Mouse (Mus musculus): ENCODE data around the gene Fbxo47. TPM values are rescaled to one million over a fixed set of nuclear protein-coding genes. Genes with fewer than 3 reads are reported as not detected.

Gene Fbxo47
- polyA plus RNA-seq, 1 experiment from 2014 or later = 0.26 TPM

GRCm38 (mm10) chr11:97907935-97908334, 24.0 kb upstream of the Fbxo47 start:
- Histone ChIP-seq H3K4me1 (ENCODE audit: control insufficient read depth, insufficient read depth, low read length) (no peaks in the 10 kb centered on the region), H3K36me3 (ENCODE audit: control insufficient read depth, insufficient read depth, low read length) (no peaks in the 10 kb centered on the region), H3K9ac (ENCODE audit: low read depth, low read length) (no peak overlapping the region), H3K27ac (ENCODE audit: low read length) (no peak overlapping the region), H3K27me3 (replicated peaks; ENCODE audit: control insufficient read depth, insufficient read depth, low read length) (no peaks in the 10 kb centered on the region), H3K4me3 (ENCODE audit: low read length) (no peak overlapping the region), H3K9me3 (ENCODE audit: control insufficient read depth, low read length) (no peaks in the 10 kb centered on the region), H3K4me2 (ENCODE audit: low read depth, low read length) (no peak overlapping the region)
- 82% methylated on average over 5 of the region's 5 CpGs for WGBS
- no peak for ATAC-seq

- no peaks in the 10 kb centered on the region for H3K27me3 ChIP-seq (replicated peaks; ENCODE audit: control insufficient read depth, insufficient read depth, low read length)
- H3K4me1 ChIP-seq (ENCODE audit: control insufficient read depth, insufficient read depth, low read length) = no peaks in the 10 kb centered on the region
- H3K36me3 ChIP-seq (ENCODE audit: control insufficient read depth, insufficient read depth, low read length) = no peaks in the 10 kb centered on the region
- 82% methylated on average over 9 of the region's 9 CpGs for WGBS
- H3K9ac ChIP-seq (ENCODE audit: low read depth, low read length) = no peak overlapping the region
- ATAC-seq = no peak
- H3K27ac ChIP-seq (ENCODE audit: low read length) = no peak overlapping the region
- H3K9me3 ChIP-seq (ENCODE audit: control insufficient read depth, low read length) = no peaks in the 10 kb centered on the region
- no peak overlapping the region for H3K4me3 ChIP-seq (ENCODE audit: low read length)
- no peak overlapping the region for H3K4me2 ChIP-seq (ENCODE audit: low read depth, low read length)
Observed at GRCm38 (mm10) chr11:97906905-97907304, 23.0 kb upstream of the Fbxo47 start.

- Histone ChIP-seq H3K4me3 (ENCODE audit: low read length) (no peak overlapping the region), H3K9ac (ENCODE audit: low read depth, low read length) (no peak overlapping the region), H3K27me3 (replicated peaks; ENCODE audit: control insufficient read depth, insufficient read depth, low read length) (no peaks in the 10 kb centered on the region), H3K36me3 (ENCODE audit: control insufficient read depth, insufficient read depth, low read length) (no peaks in the 10 kb centered on the region), H3K4me2 (ENCODE audit: low read depth, low read length) (no peak overlapping the region), H3K9me3 (ENCODE audit: control insufficient read depth, low read length) (no peaks in the 10 kb centered on the region), H3K27ac (ENCODE audit: low read length) (no peak overlapping the region), H3K4me1 (ENCODE audit: control insufficient read depth, insufficient read depth, low read length) (no peaks in the 10 kb centered on the region)
- WGBS = 47% methylated on average over 2 of the region's 2 CpGs
- no peak for ATAC-seq
Observed at GRCm38 (mm10) chr11:97905941-97906340, 22.0 kb upstream of the Fbxo47 start.

- Histone ChIP-seq H3K4me1 (ENCODE audit: control insufficient read depth, insufficient read depth, low read length) (no peaks in the 10 kb centered on the region), H3K36me3 (ENCODE audit: control insufficient read depth, insufficient read depth, low read length) (no peaks in the 10 kb centered on the region), H3K4me2 (ENCODE audit: low read depth, low read length) (no peak overlapping the region), H3K9me3 (ENCODE audit: control insufficient read depth, low read length) (no peaks in the 10 kb centered on the region), H3K4me3 (ENCODE audit: low read length) (no peak overlapping the region), H3K27me3 (replicated peaks; ENCODE audit: control insufficient read depth, insufficient read depth, low read length) (no peaks in the 10 kb centered on the region), H3K27ac (ENCODE audit: low read length) (no peak overlapping the region), H3K9ac (ENCODE audit: low read depth, low read length) (no peak overlapping the region)
- no peak for ATAC-seq
- 90% methylated on average over 2 of the region's 2 CpGs for WGBS
Observed at GRCm38 (mm10) chr11:97905540-97905939, 21.6 kb upstream of the Fbxo47 start.

- H3K9ac ChIP-seq (ENCODE audit: low read depth, low read length) = no peak overlapping the region
- H3K4me1 ChIP-seq (ENCODE audit: control insufficient read depth, insufficient read depth, low read length) = no peaks in the 10 kb centered on the region
- H3K36me3 ChIP-seq (ENCODE audit: control insufficient read depth, insufficient read depth, low read length) = no peaks in the 10 kb centered on the region
- H3K4me2 ChIP-seq (ENCODE audit: low read depth, low read length) = no peak overlapping the region
- H3K27me3 ChIP-seq (replicated peaks; ENCODE audit: control insufficient read depth, insufficient read depth, low read length) = no peaks in the 10 kb centered on the region
- ATAC-seq = no peak
- no peak overlapping the region for H3K4me3 ChIP-seq (ENCODE audit: low read length)
- H3K27ac ChIP-seq (ENCODE audit: low read length) = no peak overlapping the region
- WGBS = 86% methylated on average over 13 of the region's 13 CpGs
- no peaks in the 10 kb centered on the region for H3K9me3 ChIP-seq (ENCODE audit: control insufficient read depth, low read length)
Observed at GRCm38 (mm10) chr11:97904801-97905200, 20.8 kb upstream of the Fbxo47 start.

GRCm38 (mm10) chr11:97901806-97902205, 17.9 kb upstream of the Fbxo47 start:
- no peak overlapping the region for H3K9ac ChIP-seq (ENCODE audit: low read depth, low read length)
- no peak overlapping the region for H3K4me2 ChIP-seq (ENCODE audit: low read depth, low read length)
- no peak overlapping the region for H3K27ac ChIP-seq (ENCODE audit: low read length)
- H3K36me3 ChIP-seq (ENCODE audit: control insufficient read depth, insufficient read depth, low read length) = no peaks in the 10 kb centered on the region
- H3K27me3 ChIP-seq (replicated peaks; ENCODE audit: control insufficient read depth, insufficient read depth, low read length) = no peaks in the 10 kb centered on the region
- no peaks in the 10 kb centered on the region for H3K4me1 ChIP-seq (ENCODE audit: control insufficient read depth, insufficient read depth, low read length)
- H3K4me3 ChIP-seq (ENCODE audit: low read length) = no peak overlapping the region
- no peak for ATAC-seq
- H3K9me3 ChIP-seq (ENCODE audit: control insufficient read depth, low read length) = no peaks in the 10 kb centered on the region
- 73% methylated on average over 6 of the region's 6 CpGs for WGBS

- no peaks in the 10 kb centered on the region for H3K9me3 ChIP-seq (ENCODE audit: control insufficient read depth, low read length)
- H3K4me1 ChIP-seq (ENCODE audit: control insufficient read depth, insufficient read depth, low read length) = no peaks in the 10 kb centered on the region
- H3K9ac ChIP-seq (ENCODE audit: low read depth, low read length) = no peak overlapping the region
- ATAC-seq = peak; percentile 75
- 2% methylated on average over 2 of the region's 2 CpGs for WGBS
- H3K27me3 ChIP-seq (replicated peaks; ENCODE audit: control insufficient read depth, insufficient read depth, low read length) = no peaks in the 10 kb centered on the region
- no peak overlapping the region for H3K27ac ChIP-seq (ENCODE audit: low read length)
- H3K4me2 ChIP-seq (ENCODE audit: low read depth, low read length) = no peak overlapping the region
- H3K4me3 ChIP-seq (ENCODE audit: low read length) = no peak overlapping the region
- H3K36me3 ChIP-seq (ENCODE audit: control insufficient read depth, insufficient read depth, low read length) = no peaks in the 10 kb centered on the region
Observed at GRCm38 (mm10) chr11:97899822-97900221, 15.9 kb upstream of the Fbxo47 start.

GRCm38 (mm10) chr11:97897568-97898185, 13.7 kb upstream of the Fbxo47 start:
- Histone ChIP-seq H3K36me3 (ENCODE audit: control insufficient read depth, insufficient read depth, low read length) (no peaks in the 10 kb centered on the region), H3K4me3 (ENCODE audit: low read length) (no peak overlapping the region), H3K9ac (ENCODE audit: low read depth, low read length) (no peak overlapping the region), H3K27ac (ENCODE audit: low read length) (no peak overlapping the region), H3K9me3 (ENCODE audit: control insufficient read depth, low read length) (no peaks in the 10 kb centered on the region), H3K27me3 (replicated peaks; ENCODE audit: control insufficient read depth, insufficient read depth, low read length) (no peaks in the 10 kb centered on the region), H3K4me1 (ENCODE audit: control insufficient read depth, insufficient read depth, low read length) (no peaks in the 10 kb centered on the region), H3K4me2 (ENCODE audit: low read depth, low read length) (no peak overlapping the region)
- no peak for ATAC-seq
- WGBS = 81% methylated on average over 3 of the region's 3 CpGs

GRCm38 (mm10) chr11:97896655-97897054, 12.7 kb upstream of the Fbxo47 start:
- Histone ChIP-seq H3K4me1 (ENCODE audit: control insufficient read depth, insufficient read depth, low read length) (no peaks in the 10 kb centered on the region), H3K4me2 (ENCODE audit: low read depth, low read length) (no peak overlapping the region), H3K27me3 (replicated peaks; ENCODE audit: control insufficient read depth, insufficient read depth, low read length) (no peaks in the 10 kb centered on the region), H3K9me3 (ENCODE audit: control insufficient read depth, low read length) (no peaks in the 10 kb centered on the region), H3K36me3 (ENCODE audit: control insufficient read depth, insufficient read depth, low read length) (no peaks in the 10 kb centered on the region), H3K4me3 (ENCODE audit: low read length) (no peak overlapping the region), H3K9ac (ENCODE audit: low read depth, low read length) (no peak overlapping the region), H3K27ac (ENCODE audit: low read length) (no peak overlapping the region)
- no peak for ATAC-seq
- 53% methylated on average over 4 of the region's 4 CpGs for whole genome bisulfite sequencing

- Histone ChIP-seq H3K4me1 (ENCODE audit: control insufficient read depth, insufficient read depth, low read length) (no peaks in the 10 kb centered on the region), H3K4me3 (ENCODE audit: low read length) (no peak overlapping the region)
- WGBS = 76% methylated on average over 5 of the region's 5 CpGs
Observed at GRCm38 (mm10) chr11:97891821-97892220, 7.9 kb upstream of the Fbxo47 start.

More at GRCm38 (mm10) chr11:97891821-97892220, 7.9 kb upstream of the Fbxo47 start:
- ATAC-seq = no peak
- no peaks in the 10 kb centered on the region for H3K36me3 ChIP-seq (ENCODE audit: control insufficient read depth, insufficient read depth, low read length)
- no peak overlapping the region for H3K27ac ChIP-seq (ENCODE audit: low read length)
- no peaks in the 10 kb centered on the region for H3K9me3 ChIP-seq (ENCODE audit: control insufficient read depth, low read length)
- no peak overlapping the region for H3K9ac ChIP-seq (ENCODE audit: low read depth, low read length)
- no peaks in the 10 kb centered on the region for H3K27me3 ChIP-seq (replicated peaks; ENCODE audit: control insufficient read depth, insufficient read depth, low read length)
- H3K4me2 ChIP-seq (ENCODE audit: low read depth, low read length) = no peak overlapping the region
